Comparison of ENCODE assay signal across 8 mouse cellular contexts in genomic region chr9:22116086-22116485, GRCm38 (mm10). TPM values are rescaled to one million over a fixed set of nuclear protein-coding genes. Genes with fewer than 3 reads are reported as not detected.
DNase-seq lines count a peak whose midpoint lies in the region; ATAC-seq lines count a peak whose summit lies in the region.

No protein-coding gene starts in this region.

- H3K9me3 ChIP-seq in forebrain, embryonic 10.5 days: no peaks in the 10 kb centered on the region
- H3K9me3 ChIP-seq in liver, embryonic 12.5 days (replicated peaks): no peaks in the 10 kb centered on the region
- no peaks in the 10 kb centered on the region for H3K9me3 ChIP-seq in stomach, embryonic 16.5 days (replicated peaks; ENCODE audit: control insufficient read depth, low read length)

- H3K27me3 ChIP-seq in forebrain, embryonic 10.5 days (ENCODE audit: poor library complexity, severe bottlenecking): no peaks in the 10 kb centered on the region
- no peaks in the 10 kb centered on the region for H3K27me3 ChIP-seq in liver, embryonic 12.5 days (replicated peaks)
- H3K27me3 ChIP-seq in stomach, embryonic 16.5 days (ENCODE audit: control insufficient read depth, insufficient read depth, low read length): no peaks in the 10 kb centered on the region

- peaks cover 35% of the 10 kb centered on the region for H3K36me3 ChIP-seq in forebrain, embryonic 10.5 days (replicated peaks)
- peaks cover 37% of the 10 kb centered on the region for H3K36me3 ChIP-seq in liver, embryonic 12.5 days
- peaks cover 8% of the 10 kb centered on the region for H3K36me3 ChIP-seq in stomach, embryonic 16.5 days (ENCODE audit: control insufficient read depth, insufficient read depth, low read length)

- H3K4me2 ChIP-seq in liver, embryonic 12.5 days: peak overlapping the region; percentile 82
- peak overlapping the region; percentile 82 for H3K4me2 ChIP-seq in stomach, embryonic 16.5 days (ENCODE audit: low read depth, low read length)

- H3K9ac ChIP-seq in liver, embryonic 12.5 days: peak overlapping the region; percentile 89
- H3K9ac ChIP-seq in stomach, embryonic 16.5 days (ENCODE audit: low read length): peak overlapping the region; percentile 88

- H3K4me1 ChIP-seq in forebrain, embryonic 10.5 days: peaks cover 22% of the 10 kb centered on the region
- H3K4me1 ChIP-seq in liver, embryonic 12.5 days: peaks cover 39% of the 10 kb centered on the region
- peaks cover 12% of the 10 kb centered on the region for H3K4me1 ChIP-seq in stomach, embryonic 16.5 days (ENCODE audit: control insufficient read depth, insufficient read depth, low read length)

- ATAC-seq in liver, embryonic 12.5 days: no peak
- ATAC-seq in stomach, embryonic 16.5 days (ENCODE audit: insufficient read depth, low FRiP score): no peak
- ATAC-seq in granulocyte monocyte progenitor cell, adult 5-6 weeks (replicated peaks; ENCODE audit: poor library complexity, severe bottlenecking): no peak

- DNase-seq in kidney, postnatal 4 days: peak; percentile 21 to 32
- no peak for DNase-seq in kidney, adult 8-10 months
- DNase-seq in ZHBTc4 (ENCODE audit: low read depth, low spot score): peak; percentile 61
- DNase-seq in forebrain, embryonic 10.5 days (ENCODE audit: extremely low spot score, low spot score): no peak
- no peak for DNase-seq in layer of hippocampus, adult 8-10 months (ENCODE audit: low spot score in 2 of 2)

- H3K27ac ChIP-seq in forebrain, embryonic 10.5 days: peak overlapping the region; percentile 90
- H3K27ac ChIP-seq in liver, embryonic 12.5 days: peak overlapping the region; percentile 79
- H3K27ac ChIP-seq in stomach, embryonic 16.5 days (ENCODE audit: low read length): no peak overlapping the region

- WGBS in forebrain, embryonic 10.5 days: 42% methylated on average over 15 of the region's 15 CpGs
- 31% methylated on average over 15 of the region's 15 CpGs for WGBS in liver, embryonic 12.5 days (ENCODE audit: insufficient replicate concordance)
- WGBS in stomach, embryonic 16.5 days: 18% methylated on average over 15 of the region's 15 CpGs

- H3K4me3 ChIP-seq in forebrain, embryonic 10.5 days: peak overlapping the region; percentile 88
- peak overlapping the region; percentile 82 for H3K4me3 ChIP-seq in liver, embryonic 12.5 days
- peak overlapping the region; percentile 79 for H3K4me3 ChIP-seq in stomach, embryonic 16.5 days (replicated peaks; ENCODE audit: low read length)

RNA-seq across cellular contexts. Expression of gene Elof1, which starts 0.9 kb away (rescaled TPM):
- polyA plus RNA-seq in forebrain, embryonic 10.5 days (2016; fragmentation: Nextera tagmentation; extraction: Ambion mirVana): 250 and 254 TPM in 2 replicates
- 103 and 113 TPM in 2 replicates for polyA plus RNA-seq in liver, embryonic 12.5 days (2016; fragmentation: Nextera tagmentation; extraction: Ambion mirVana)
- polyA plus RNA-seq in stomach, embryonic 16.5 days (2015; fragmentation: Nextera tagmentation; extraction: Ambion mirVana): 152 and 158 TPM in 2 replicates
- 93.9 and 132 TPM in 2 replicates for total RNA-seq in granulocyte monocyte progenitor cell, adult 5-6 weeks (2014; fragmentation: Nextera tagmentation)
- total RNA-seq in granulocyte monocyte progenitor cell, adult 5-6 weeks (2017): 47.3 and 56.3 TPM in 2 replicates
- 10 to 100 TPM; 55.4 to 61.7 (median 59.4) TPM for total RNA-seq in layer of hippocampus, adult 8-10 months (2022)

RNA-seq across cellular contexts. Expression of gene Cnn1, which starts 17.1 kb away (rescaled TPM):
- polyA plus RNA-seq in forebrain, embryonic 10.5 days (2016; fragmentation: Nextera tagmentation; extraction: Ambion mirVana): 0.46 and 1.0 TPM in 2 replicates
- 0.80 and 0.81 TPM in 2 replicates for polyA plus RNA-seq in liver, embryonic 12.5 days (2016; fragmentation: Nextera tagmentation; extraction: Ambion mirVana)
- 505 and 582 TPM in 2 replicates for polyA plus RNA-seq in stomach, embryonic 16.5 days (2015; fragmentation: Nextera tagmentation; extraction: Ambion mirVana)
- not detected in 2 replicates for total RNA-seq in granulocyte monocyte progenitor cell, adult 5-6 weeks (2014; fragmentation: Nextera tagmentation)
- total RNA-seq in granulocyte monocyte progenitor cell, adult 5-6 weeks (2017): not detected in 2 replicates
- total RNA-seq in layer of hippocampus, adult 8-10 months (2022): 1 to 10 TPM in 3 of 4 experiments, under 1 TPM in 1; 0.63 to 3.0 (median 1.0) TPM

RNA-seq across cellular contexts. Expression of gene Acp5, which starts 19.4 kb away (rescaled TPM):
- polyA plus RNA-seq in forebrain, embryonic 10.5 days (2016; fragmentation: Nextera tagmentation; extraction: Ambion mirVana): 19.2 and 26.1 TPM in 2 replicates
- 176 and 179 TPM in 2 replicates for polyA plus RNA-seq in liver, embryonic 12.5 days (2016; fragmentation: Nextera tagmentation; extraction: Ambion mirVana)
- polyA plus RNA-seq in stomach, embryonic 16.5 days (2015; fragmentation: Nextera tagmentation; extraction: Ambion mirVana): 42.2 and 45.3 TPM in 2 replicates
- 3.9 and 4.7 TPM in 2 replicates for total RNA-seq in granulocyte monocyte progenitor cell, adult 5-6 weeks (2014; fragmentation: Nextera tagmentation)
- 1.6 and 4.6 TPM in 2 replicates for total RNA-seq in granulocyte monocyte progenitor cell, adult 5-6 weeks (2017)
- under 1 TPM in 3 of 4 experiments, not detected in 1; 0.54 to 0.98 (median 0.65) TPM for total RNA-seq in layer of hippocampus, adult 8-10 months (2022)

RNA-seq across cellular contexts. Expression of gene Ecsit, which starts 30.8 kb away (rescaled TPM):
- polyA plus RNA-seq in forebrain, embryonic 10.5 days (2016; fragmentation: Nextera tagmentation; extraction: Ambion mirVana): 42.0 and 43.2 TPM in 2 replicates
- polyA plus RNA-seq in liver, embryonic 12.5 days (2016; fragmentation: Nextera tagmentation; extraction: Ambion mirVana): 36.9 and 40.6 TPM in 2 replicates
- 43.5 and 43.9 TPM in 2 replicates for polyA plus RNA-seq in stomach, embryonic 16.5 days (2015; fragmentation: Nextera tagmentation; extraction: Ambion mirVana)
- 21.1 and 29.5 TPM in 2 replicates for total RNA-seq in granulocyte monocyte progenitor cell, adult 5-6 weeks (2014; fragmentation: Nextera tagmentation)
- 28.2 and 30.3 TPM in 2 replicates for total RNA-seq in granulocyte monocyte progenitor cell, adult 5-6 weeks (2017)
- total RNA-seq in layer of hippocampus, adult 8-10 months (2022): 10 to 100 TPM; 43.7 to 51.6 (median 45.7) TPM

RNA-seq across cellular contexts. Expression of gene Pigyl, which starts 40.6 kb away (rescaled TPM):
- 53.3 and 56.9 TPM in 2 replicates for polyA plus RNA-seq in forebrain, embryonic 10.5 days (2016; fragmentation: Nextera tagmentation; extraction: Ambion mirVana)
- 41.1 and 46.3 TPM in 2 replicates for polyA plus RNA-seq in liver, embryonic 12.5 days (2016; fragmentation: Nextera tagmentation; extraction: Ambion mirVana)
- polyA plus RNA-seq in stomach, embryonic 16.5 days (2015; fragmentation: Nextera tagmentation; extraction: Ambion mirVana): 90.4 and 93.4 TPM in 2 replicates
- 17.3 and 28.7 TPM in 2 replicates for total RNA-seq in granulocyte monocyte progenitor cell, adult 5-6 weeks (2014; fragmentation: Nextera tagmentation)
- total RNA-seq in granulocyte monocyte progenitor cell, adult 5-6 weeks (2017): 26.6 and 29.3 TPM in 2 replicates
- 10 to 100 TPM; 37.1 to 47.5 (median 41.4) TPM for total RNA-seq in layer of hippocampus, adult 8-10 months (2022)

Comparison
In these comparisons a context has a peak if more than half of its experiments do, and no peak if none do; other contexts are left out.
1. DNase-seq: peak in kidney, postnatal 4 days (2 of 2) and ZHBTc4 (single experiment); none in kidney, adult 8-10 months (0 of 2), forebrain, embryonic 10.5 days (single experiment) and layer of hippocampus, adult 8-10 months (0 of 2).
2. RNA of gene Cnn1, which starts 17.1 kb away (polyA plus RNA-seq): 505 to 582 TPM in stomach, embryonic 16.5 days; 0.46 to 1.0 TPM in forebrain, embryonic 10.5 days and 0.80 to 0.81 TPM in liver, embryonic 12.5 days; every median in the first group is over 100 times any median in the second.
3. Peak in every context shown above with its lines, with median percentiles within 50 percentile points of each other: H3K4me3 ChIP-seq.